Mouse (Mus musculus) forebrain, embryonic 16.5 days (tissue): Measurements from ENCODE around the gene Usp7. TPM values are rescaled to one million over a fixed set of nuclear protein-coding genes. Genes with fewer than 3 reads are reported as not detected.

Experiments used
- ATAC-seq: fragments of 200-750 bp; cut with Nextera tagmentation; 2 replicates; pipeline ENCODE4 v1.8.0; 2017; ENCODE audit warnings: mild to moderate bottlenecking, moderate library complexity
- H3K27ac ChIP-seq: fragments of 300-500 bp; sonication (generic); 2 replicates; pipeline ENCODE4 v1.5.1; 2014; ENCODE audit warnings: low read length, control low read depth
- H3K27me3 ChIP-seq: fragments of 300-500 bp; sonication (generic); replicated peaks from 2 replicates; pipeline ENCODE4 v1.6.1; 2014; ENCODE audit warnings: low read length; ENCODE audit not compliant: control insufficient read depth, insufficient read depth
- H3K36me3 ChIP-seq: fragments of 300-500 bp; sonication (generic); 2 replicates; pipeline ENCODE4 v1.6.1; 2014; ENCODE audit not compliant: control insufficient read depth, insufficient read depth
- H3K4me1 ChIP-seq: fragments of 300-500 bp; sonication (generic); replicated peaks from 2 replicates; pipeline ENCODE4 v1.6.1; 2014; ENCODE audit warnings: low read length; ENCODE audit not compliant: control insufficient read depth, insufficient read depth
- H3K4me2 ChIP-seq: fragments of 300-500 bp; sonication (generic); 2 replicates; pipeline ENCODE4 v1.6.1; 2014; ENCODE audit warnings: mild to moderate bottlenecking, low read length, control low read depth
- H3K4me3 ChIP-seq: fragments of 300-500 bp; sonication (generic); replicated peaks from 2 replicates; pipeline ENCODE4 v1.5.1; 2014; ENCODE audit warnings: mild to moderate bottlenecking, low read length, control low read depth
- H3K9ac ChIP-seq: fragments of 300-500 bp; sonication (generic); replicated peaks from 2 replicates; pipeline ENCODE4 v1.6.1; 2014; ENCODE audit warnings: low read depth, low read length, control low read depth
- H3K9me3 ChIP-seq: fragments of 300-500 bp; sonication (generic); 2 replicates; pipeline ENCODE4 v1.6.1; 2016; ENCODE audit warnings: low read length; ENCODE audit not compliant: control insufficient read depth
- WGBS: fragments of 180-500 bp; shearing (Covaris S2); extraction: QIAGEN DNeasy Blood & Tissue Kit; methylation state at CpG from one replicate; pipeline ENCODE4 v1.1.7; 2014; 5-methylcytosine and 5-hydroxymethylcytosine counted together
- polyA plus RNA-seq: library from polyadenylated mRNA; unstranded; fragments of >200 nt; fragmentation: Nextera tagmentation; extraction: Ambion mirVana; gene quantifications from 2 replicates; pipeline ENCODE4 v1.2.1, GENCODE M21; 2015

Gene Usp7
- polyA plus RNA-seq, 1 experiment from 2014 or later, result 40.2 TPM

DNA sequence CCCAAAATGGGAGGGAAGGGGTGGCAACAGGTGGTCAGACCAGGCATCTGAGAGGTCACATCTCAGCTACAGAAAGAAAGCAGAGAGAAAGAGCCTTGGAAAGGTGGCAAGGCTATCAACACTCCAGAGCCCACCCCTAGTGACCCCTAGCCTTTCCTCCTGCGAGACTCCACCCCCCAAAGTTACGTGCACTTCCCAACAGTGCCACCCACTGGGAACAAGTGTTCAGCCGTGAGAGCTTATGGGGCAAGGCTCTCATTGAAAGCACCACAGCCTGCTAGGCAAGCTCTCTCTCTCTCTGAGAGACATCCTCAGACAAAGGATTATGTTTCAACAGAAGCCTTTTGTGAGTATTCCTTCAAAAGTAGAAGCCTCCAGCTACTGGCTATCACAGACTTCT, 2.8 kb upstream of the Usp7 start:
- Histone ChIP-seq H3K9ac (no peak overlapping the region), H3K36me3 (no peaks in the 10 kb centered on the region), H3K4me3 (no peak overlapping the region), H3K27me3 (no peaks in the 10 kb centered on the region), H3K4me1 (no peaks in the 10 kb centered on the region), H3K9me3 (no peaks in the 10 kb centered on the region), H3K4me2 (no peak overlapping the region), H3K27ac (no peak overlapping the region)
- no peak for ATAC-seq
- 11% methylated on average over 3 of the region's 3 CpGs for WGBS

DNA sequence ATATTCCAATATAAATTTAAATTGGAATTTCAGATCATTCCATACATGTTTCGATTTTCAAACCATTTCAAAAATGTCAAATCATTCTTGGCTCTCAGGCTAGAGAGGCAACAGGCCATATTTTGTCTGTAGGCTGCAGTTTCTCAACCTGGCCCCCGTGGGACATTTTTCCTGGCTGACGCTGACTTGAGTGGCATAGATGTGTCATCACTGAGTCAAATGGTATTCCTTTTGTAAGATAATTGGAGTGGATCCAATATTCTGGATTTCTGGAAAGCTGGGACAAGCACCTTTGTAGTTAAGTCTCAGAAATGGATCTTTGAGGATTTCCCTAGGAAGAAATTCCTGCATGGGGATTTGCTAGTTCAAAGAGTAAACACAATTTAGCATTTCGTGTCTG, 1.2 kb downstream of the Usp7 start:
- Histone ChIP-seq H3K4me1 (no peaks in the 10 kb centered on the region), H3K27ac (no peak overlapping the region), H3K36me3 (no peaks in the 10 kb centered on the region), H3K4me2 (no peak overlapping the region), H3K9me3 (no peaks in the 10 kb centered on the region), H3K9ac (no peak overlapping the region), H3K4me3 (no peak overlapping the region), H3K27me3 (no peaks in the 10 kb centered on the region)
- WGBS, result 72% methylated on average over 4 of the region's 4 CpGs
- ATAC-seq, result no peak

GRCm38 (mm10) chr16:8784753-8785152, 7.4 kb downstream of the Usp7 start:
- Histone ChIP-seq H3K4me3 (no peak overlapping the region), H3K4me2 (no peak overlapping the region), H3K27me3 (no peaks in the 10 kb centered on the region), H3K4me1 (no peaks in the 10 kb centered on the region), H3K9ac (no peak overlapping the region), H3K36me3 (no peaks in the 10 kb centered on the region), H3K9me3 (no peaks in the 10 kb centered on the region), H3K27ac (no peak overlapping the region)
- 67% methylated on average over 3 of the region's 3 CpGs for WGBS
- ATAC-seq, result no peak

DNA sequence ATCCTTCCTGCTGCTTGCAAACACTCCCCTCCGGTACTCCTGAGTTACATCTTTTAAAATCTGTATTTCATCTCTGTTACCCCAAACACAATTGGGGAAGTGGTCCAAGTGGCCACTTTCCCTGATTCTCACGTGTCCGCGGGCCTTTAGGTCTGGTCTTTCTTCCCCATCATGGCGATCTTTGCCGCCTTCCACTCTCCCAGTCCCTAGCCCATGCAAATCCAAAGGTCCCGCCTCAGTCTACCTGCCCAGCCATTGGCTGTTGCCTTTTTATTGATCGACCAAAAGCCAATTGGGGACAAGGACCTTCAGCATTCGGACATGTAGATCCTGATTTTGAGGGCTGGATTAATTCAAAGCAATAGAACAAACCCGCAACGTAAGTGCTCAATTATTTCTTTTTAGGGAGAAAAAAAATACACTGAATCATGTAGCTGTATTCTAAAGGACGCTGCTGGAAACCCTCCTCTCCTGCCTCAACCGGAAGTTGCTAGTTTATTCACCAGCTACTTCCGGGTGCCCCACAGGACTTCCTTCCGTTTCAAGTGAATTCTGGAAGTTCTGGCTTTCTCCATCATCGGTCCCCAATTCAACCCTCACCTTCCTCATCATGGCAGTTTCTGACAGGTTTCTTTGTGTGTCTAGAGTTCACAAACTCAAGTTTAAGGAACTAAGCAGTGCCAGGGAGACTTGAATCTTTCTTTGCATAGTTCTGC, 8.8 kb downstream of the Usp7 start:
- Histone ChIP-seq H3K27ac (no peak overlapping the region), H3K4me1 (no peaks in the 10 kb centered on the region), H3K27me3 (no peaks in the 10 kb centered on the region), H3K9ac (no peak overlapping the region), H3K9me3 (no peaks in the 10 kb centered on the region), H3K36me3 (no peaks in the 10 kb centered on the region), H3K4me2 (no peak overlapping the region), H3K4me3 (no peak overlapping the region)
- ATAC-seq, result no peak
- WGBS, result 85% methylated on average over 16 of the region's 16 CpGs

DNA sequence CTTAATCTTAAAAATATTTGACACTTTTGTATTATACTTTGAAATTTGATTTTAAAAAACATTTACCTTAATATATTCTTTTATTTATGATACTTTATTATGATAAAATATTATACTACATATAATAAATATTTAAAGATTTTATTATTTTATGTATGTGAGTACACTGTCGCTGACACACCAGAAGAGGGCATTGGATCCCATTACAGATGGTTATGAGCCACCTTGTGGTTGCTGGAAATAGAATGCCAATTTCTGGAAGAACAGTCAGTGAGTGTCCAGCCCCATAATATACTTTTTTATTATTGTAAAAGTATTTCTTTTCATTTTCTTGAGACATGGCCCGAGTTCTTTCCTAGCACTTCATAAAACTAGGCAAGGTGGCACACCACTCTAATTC, 10.4 kb downstream of the Usp7 start:
- H3K9me3 ChIP-seq, result no peaks in the 10 kb centered on the region
- H3K27ac ChIP-seq, result no peak overlapping the region
- no peak overlapping the region for H3K4me2 ChIP-seq
- H3K4me3 ChIP-seq, result no peak overlapping the region
- no peak for ATAC-seq
- no peaks in the 10 kb centered on the region for H3K27me3 ChIP-seq
- no peaks in the 10 kb centered on the region for H3K36me3 ChIP-seq
- H3K4me1 ChIP-seq, result no peaks in the 10 kb centered on the region
- no peak overlapping the region for H3K9ac ChIP-seq
- WGBS, result 88% methylated on average over 2 of the region's 2 CpGs

GRCm38 (mm10) chr16:8781191-8781590, 10.9 kb downstream of the Usp7 start:
- Histone ChIP-seq H3K4me3 (no peak overlapping the region), H3K4me1 (no peaks in the 10 kb centered on the region), H3K36me3 (no peaks in the 10 kb centered on the region), H3K9me3 (no peaks in the 10 kb centered on the region), H3K4me2 (no peak overlapping the region), H3K27me3 (no peaks in the 10 kb centered on the region), H3K9ac (no peak overlapping the region), H3K27ac (no peak overlapping the region)
- ATAC-seq, result no peak
- 71% methylated on average over 6 of the region's 6 CpGs for WGBS

DNA sequence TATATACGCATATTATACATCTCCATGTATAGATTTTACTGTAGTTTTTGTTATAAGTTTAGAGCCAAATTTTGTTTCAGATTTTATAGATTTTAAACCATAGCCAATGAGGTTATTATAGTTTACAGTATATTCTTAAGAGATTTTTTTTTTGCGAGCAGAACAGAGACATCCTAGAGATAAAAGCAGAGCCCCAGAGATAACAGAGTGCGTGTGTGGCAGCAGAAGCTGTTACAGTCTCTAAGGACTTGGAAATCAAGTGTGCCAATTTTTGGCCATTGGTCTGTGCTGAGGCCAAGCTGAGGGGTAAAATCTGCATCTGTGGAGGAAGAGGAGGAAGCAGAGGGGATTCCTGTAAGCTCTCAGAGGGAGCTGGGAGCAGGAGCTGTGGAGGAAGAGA, 11.9 kb downstream of the Usp7 start:
- Histone ChIP-seq H3K27ac (no peak overlapping the region), H3K4me3 (no peak overlapping the region), H3K4me1 (no peaks in the 10 kb centered on the region), H3K9ac (no peak overlapping the region), H3K27me3 (no peaks in the 10 kb centered on the region), H3K36me3 (no peaks in the 10 kb centered on the region), H3K4me2 (no peak overlapping the region), H3K9me3 (no peaks in the 10 kb centered on the region)
- no peak for ATAC-seq
- 91% methylated on average over 3 of the region's 3 CpGs for WGBS

GRCm38 (mm10) chr16:8778697-8779096, 13.4 kb downstream of the Usp7 start:
- Histone ChIP-seq H3K4me1 (no peaks in the 10 kb centered on the region), H3K27ac (no peak overlapping the region), H3K9ac (no peak overlapping the region), H3K36me3 (no peaks in the 10 kb centered on the region), H3K4me3 (no peak overlapping the region), H3K4me2 (no peak overlapping the region), H3K27me3 (no peaks in the 10 kb centered on the region), H3K9me3 (no peaks in the 10 kb centered on the region)
- ATAC-seq, result no peak

DNA sequence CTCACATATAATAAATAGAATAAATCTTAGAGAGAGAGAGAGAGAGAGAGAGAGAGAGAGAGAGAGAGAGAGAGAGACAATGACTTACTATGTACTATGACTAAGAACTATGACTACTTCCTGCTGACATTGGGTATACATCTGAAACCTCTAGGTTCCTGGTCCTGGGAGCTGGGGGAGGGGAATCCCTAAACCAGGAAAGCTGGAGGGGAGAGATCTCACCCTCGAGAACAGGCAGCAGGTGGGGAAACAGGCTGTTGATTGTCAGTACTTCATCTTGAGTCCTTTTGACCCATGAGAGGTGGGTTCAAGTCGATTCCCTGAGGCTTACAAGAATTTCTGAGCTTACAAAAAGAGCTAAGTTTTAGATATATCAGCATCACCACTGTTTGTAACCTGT, 14.9 kb downstream of the Usp7 start:
- Histone ChIP-seq H3K36me3 (no peaks in the 10 kb centered on the region), H3K4me1 (no peaks in the 10 kb centered on the region), H3K27ac (no peak overlapping the region), H3K27me3 (no peaks in the 10 kb centered on the region), H3K4me2 (no peak overlapping the region), H3K4me3 (no peak overlapping the region), H3K9me3 (no peaks in the 10 kb centered on the region), H3K9ac (no peak overlapping the region)
- no peak for ATAC-seq
- 85% methylated on average over 2 of the region's 2 CpGs for whole genome bisulfite sequencing

- Histone ChIP-seq H3K27me3 (no peaks in the 10 kb centered on the region), H3K27ac (no peak overlapping the region), H3K9ac (no peak overlapping the region), H3K4me3 (no peak overlapping the region), H3K36me3 (no peaks in the 10 kb centered on the region), H3K9me3 (no peaks in the 10 kb centered on the region), H3K4me1 (no peaks in the 10 kb centered on the region), H3K4me2 (no peak overlapping the region)
- WGBS, result 88% methylated on average over 11 of the region's 11 CpGs
- no peak for ATAC-seq
Measured at GRCm38 (mm10) chr16:8776634-8777033, 15.5 kb downstream of the Usp7 start.
